Comparison of ENCODE assay signal across 8 mouse cellular contexts in genomic region chr6:98113708-98114107, GRCm38 (mm10).
DNase-seq lines count a peak whose midpoint lies in the region; ATAC-seq and TF ChIP-seq lines count a peak whose summit lies in the region.

No protein-coding gene starts in this region.

- H3K4me2 ChIP-seq in stomach, embryonic 15.5 days, result peak overlapping the region; percentile 32

- DNase-seq in CD8-positive naive resting alpha-beta T cell, adult 2 months (ENCODE audit: low read depth in 2 of 2, low spot score in 2 of 2), result peak; percentile 9 to 48
- peak; percentile 45 for DNase-seq in embryo, embryonic 9.5 days (ENCODE audit: extremely low spot score)
- DNase-seq in kidney, adult 18-20 months, result peak; percentile 14
- DNase-seq in lung, postnatal 14 days, result peak; percentile 9
- no peak for DNase-seq in urinary bladder, adult 2 months (ENCODE audit: low spot score)
- no peak for DNase-seq in cerebellum, adult 2 months
- no peak for DNase-seq in left cerebral cortex, adult 18-20 months (ENCODE audit: low spot score in 2 of 2)

- WGBS in stomach, embryonic 15.5 days, result 18% methylated on average over 7 of the region's 7 CpGs
- 13% methylated on average over 7 of the region's 7 CpGs for WGBS in cerebellum, adult 2 months

- no peak for TF ChIP-seq CTCF in cerebellum, adult 2 months (IDR thresholded peaks at IDR 0.05; ENCODE audit: borderline replicate concordance, insufficient read depth, low read depth, low read length)

- H3K4me1 ChIP-seq in stomach, embryonic 15.5 days, result no peaks in the 10 kb centered on the region
- no peaks in the 10 kb centered on the region for H3K4me1 ChIP-seq in cerebellum, adult 2 months (ENCODE audit: control insufficient read depth, insufficient read depth, low read length)

- ATAC-seq in stomach, embryonic 15.5 days (ENCODE audit: insufficient read depth, low FRiP score, low read depth), result no peak

- no peak overlapping the region for H3K9ac ChIP-seq in stomach, embryonic 15.5 days

- no peak for TF ChIP-seq POLR2A in cerebellum, adult 2 months (IDR thresholded peaks at IDR 0.05; ENCODE audit: borderline replicate concordance, insufficient read depth, low read length)

- no peaks in the 10 kb centered on the region for H3K9me3 ChIP-seq in stomach, embryonic 15.5 days

- H3K27ac ChIP-seq in stomach, embryonic 15.5 days, result no peak overlapping the region
- H3K27ac ChIP-seq in cerebellum, adult 2 months (ENCODE audit: insufficient read depth, low read length), result no peak overlapping the region

- no peaks in the 10 kb centered on the region for H3K36me3 ChIP-seq in stomach, embryonic 15.5 days

- H3K4me3 ChIP-seq in stomach, embryonic 15.5 days (replicated peaks), result no peak overlapping the region
- no peak overlapping the region for H3K4me3 ChIP-seq in cerebellum, adult 2 months (replicated peaks; ENCODE audit: insufficient read depth, low read depth, low read length)

- H3K27me3 ChIP-seq in stomach, embryonic 15.5 days (replicated peaks), result no peaks in the 10 kb centered on the region; the same call in 1 of the 2 replicates
- no peaks in the 10 kb centered on the region for H3K27me3 ChIP-seq in cerebellum, adult 2 months (ENCODE audit: control insufficient read depth, insufficient read depth, low read length)

Comparison
In these comparisons a context has a peak if more than half of its experiments do, and no peak if none do; other contexts are left out.
1. DNase-seq: peak in CD8-positive naive resting alpha-beta T cell, adult 2 months (2 of 2), embryo, embryonic 9.5 days (single experiment), kidney, adult 18-20 months (single experiment) and lung, postnatal 14 days (single experiment); none in urinary bladder, adult 2 months (single experiment), cerebellum, adult 2 months (0 of 2) and left cerebral cortex, adult 18-20 months (0 of 2).